Mouse (Mus musculus): ENCODE measurements at regions not wholly inside any gene's neighbourhood (a gene's known extent, or its start where the extent isn't known, plus 50 kb on each side); places are given as distances from the start of the nearest gene placed in this dataset.

DNA sequence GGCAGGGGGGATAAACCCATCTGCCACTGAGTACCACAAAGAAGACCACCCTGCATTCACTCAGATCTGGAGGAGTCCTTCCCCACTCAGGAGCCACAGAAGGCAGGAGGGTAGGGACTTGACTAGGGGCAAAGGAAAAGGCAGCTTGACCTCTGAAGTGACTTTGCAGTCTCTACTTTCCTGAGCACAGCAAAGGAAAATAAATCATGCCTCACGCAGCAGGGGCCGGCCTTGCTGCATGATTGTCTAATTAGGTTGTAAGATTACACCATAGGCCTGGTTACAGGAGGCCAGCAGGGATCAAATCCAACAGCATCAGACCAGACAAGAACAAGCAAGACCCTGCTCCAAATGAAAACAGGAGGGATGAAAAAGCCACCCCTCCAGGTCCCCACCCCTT, 180.0 kb downstream of the Gm12728 start:
- DNase-seq (ENCODE audit: low spot score in 2 of 2) = no peak

DNA sequence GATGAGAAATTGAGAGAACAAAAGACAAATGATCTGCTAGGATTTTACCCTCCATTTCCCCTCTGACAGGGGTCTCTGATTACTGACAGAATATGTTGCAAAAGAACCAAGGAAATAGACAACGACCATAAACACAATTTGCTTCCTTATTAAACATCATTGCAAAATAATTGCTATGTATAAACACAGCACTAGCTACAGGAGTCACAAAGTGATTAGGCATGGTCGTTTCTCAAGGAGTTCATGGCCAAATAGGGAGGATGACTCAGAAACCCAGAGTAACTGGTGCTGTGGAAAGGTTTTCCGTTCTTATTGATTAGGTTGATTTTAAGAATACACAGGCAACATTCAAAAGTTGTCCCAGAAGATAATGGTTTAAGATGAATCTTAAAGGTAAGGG, 180.4 kb downstream of the Gm12728 start:
- no peak for DNase-seq (ENCODE audit: low spot score in 2 of 2)

DNA sequence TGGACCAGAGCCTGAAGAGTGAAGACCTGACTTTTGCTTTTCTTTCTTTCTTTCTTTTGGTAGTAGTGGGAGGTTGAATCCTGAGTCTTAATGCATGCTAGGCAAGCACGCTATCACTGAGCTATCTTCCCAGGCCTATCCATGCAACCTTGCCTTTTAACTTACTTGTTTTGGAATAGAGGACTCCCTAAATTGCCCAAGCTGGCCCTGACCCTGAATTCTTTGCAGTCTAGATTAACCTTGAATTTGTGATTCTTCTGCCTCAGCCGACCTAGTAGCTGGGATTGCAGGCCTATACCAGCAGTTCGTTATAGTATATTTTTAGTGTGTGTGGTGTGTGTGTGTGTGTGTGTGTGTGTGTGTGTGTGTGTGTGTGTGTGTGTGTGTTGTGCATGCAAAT, 183.1 kb downstream of the Gm12728 start:
- no peak for DNase-seq (ENCODE audit: low spot score in 2 of 2)

DNA sequence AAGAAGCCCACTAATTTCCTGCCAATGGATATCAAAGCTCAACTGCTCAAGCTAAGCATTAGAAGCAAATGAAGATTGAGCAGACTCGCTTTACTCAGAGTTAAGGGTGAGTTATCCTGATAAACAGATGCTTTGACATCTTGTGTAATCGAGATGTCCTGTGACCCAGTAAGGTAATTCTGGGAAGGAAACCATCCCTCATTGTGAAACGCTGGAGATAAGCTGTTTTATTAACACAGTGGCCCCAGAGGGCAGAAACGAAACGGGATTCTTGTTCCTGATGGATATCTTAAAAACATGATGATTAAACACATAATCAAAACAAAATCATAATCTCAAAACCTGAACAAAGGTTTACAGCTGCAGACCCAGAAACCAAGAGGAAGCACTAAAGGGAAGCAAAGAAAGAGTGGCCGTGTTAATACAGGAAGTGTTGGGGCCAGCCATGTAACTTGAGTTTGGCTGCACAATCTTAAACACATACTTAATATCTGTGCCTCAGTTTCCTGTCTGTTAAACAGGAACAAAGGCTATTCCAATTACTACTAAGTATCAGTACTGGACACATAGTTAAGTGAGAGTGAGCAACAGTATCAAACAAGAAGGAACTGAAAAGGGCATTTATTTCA, 184.2 kb downstream of the Gm12728 start:
- DNase-seq (ENCODE audit: low spot score in 2 of 2) = no peak

- no peak for DNase-seq (ENCODE audit: low spot score in 2 of 2)
These were observed 185.3 kb downstream of the Gm12728 start for GRCm38 (mm10) chr4:105974948-105975347.

DNA sequence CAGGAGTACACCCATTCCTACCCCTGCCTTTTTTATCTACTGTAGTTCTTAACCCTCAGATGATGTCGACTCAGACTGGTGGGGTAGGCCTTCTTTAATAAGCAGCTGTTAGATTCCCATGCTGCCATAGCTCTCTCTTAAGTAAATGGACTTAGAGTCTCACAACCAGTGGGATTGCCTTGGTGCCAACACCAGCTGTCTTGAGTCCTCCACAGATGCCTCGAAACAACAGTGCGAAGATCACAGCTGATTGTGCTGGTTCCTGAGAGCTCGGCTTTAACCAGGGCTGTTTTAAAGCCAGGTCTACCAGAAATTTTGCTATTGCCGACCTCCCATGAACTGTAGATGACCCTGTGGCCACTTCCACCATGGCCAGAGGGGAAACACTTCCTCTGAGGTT, 189.4 kb downstream of the Gm12728 start:
- DNase-seq (ENCODE audit: low spot score in 2 of 2) = no peak

GRCm38 (mm10) chr4:105983018-105983417, 193.3 kb downstream of the Gm12728 start:
- no peak for DNase-seq (ENCODE audit: low spot score in 2 of 2)

DNA sequence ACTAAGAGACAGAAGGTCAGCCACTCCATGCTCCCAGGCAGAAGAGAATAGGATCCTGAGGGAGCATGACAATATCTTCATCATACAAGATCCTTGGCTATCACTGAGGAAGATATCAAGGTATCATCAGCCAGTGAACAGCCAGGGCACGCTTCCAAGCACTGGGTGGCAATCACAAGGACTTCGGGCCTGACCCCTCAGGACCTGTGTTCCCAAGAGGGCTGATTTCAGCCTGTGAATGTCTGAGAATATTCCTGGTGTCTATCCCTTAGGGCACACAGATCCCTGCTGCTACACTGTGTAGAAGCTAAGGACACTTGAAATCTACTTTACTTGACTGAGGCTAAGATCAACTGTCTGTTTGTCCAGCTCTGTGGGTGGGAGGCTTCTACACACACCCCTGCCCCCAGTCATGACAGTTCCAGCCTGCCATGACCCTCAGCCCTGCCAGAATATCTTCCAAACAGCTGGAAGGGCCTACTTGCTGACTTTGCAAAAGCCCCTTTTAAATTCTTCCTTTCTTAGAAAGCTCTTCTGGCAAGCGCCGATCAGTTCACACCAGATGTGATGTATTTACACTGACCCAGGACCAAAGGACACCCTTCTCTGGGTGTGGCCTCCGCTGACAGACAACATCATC, 198.4 kb downstream of the Gm12728 start:
- no peak for DNase-seq (ENCODE audit: low spot score in 2 of 2)

DNA sequence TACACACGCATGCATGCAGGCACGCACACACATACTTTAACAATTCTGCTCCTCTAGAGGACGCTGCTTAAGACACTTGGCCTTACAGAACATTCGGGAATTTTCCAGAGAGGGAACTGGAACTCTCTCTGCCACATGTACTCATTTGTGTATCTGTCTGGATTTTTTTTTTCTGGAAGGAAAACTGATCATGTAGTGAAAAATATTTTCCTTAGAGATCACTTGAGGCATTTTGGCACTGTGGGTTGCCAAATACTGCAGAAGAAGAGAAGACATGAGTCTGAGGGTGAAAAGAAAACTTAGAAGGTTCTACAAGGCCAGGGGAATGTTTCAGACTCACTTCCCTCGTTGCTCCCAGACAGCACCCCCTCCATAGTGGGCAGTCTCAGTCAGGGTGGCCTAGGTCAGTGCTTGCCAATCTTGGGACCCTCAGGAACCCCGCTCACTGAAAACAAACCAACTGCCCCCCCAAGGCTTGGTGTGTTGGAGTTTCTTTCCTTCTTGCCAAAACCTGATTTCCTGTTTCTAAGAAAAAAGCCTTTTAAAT, 203.0 kb downstream of the Gm12728 start:
- DNase-seq (ENCODE audit: low spot score in 2 of 2) = no peak

DNA sequence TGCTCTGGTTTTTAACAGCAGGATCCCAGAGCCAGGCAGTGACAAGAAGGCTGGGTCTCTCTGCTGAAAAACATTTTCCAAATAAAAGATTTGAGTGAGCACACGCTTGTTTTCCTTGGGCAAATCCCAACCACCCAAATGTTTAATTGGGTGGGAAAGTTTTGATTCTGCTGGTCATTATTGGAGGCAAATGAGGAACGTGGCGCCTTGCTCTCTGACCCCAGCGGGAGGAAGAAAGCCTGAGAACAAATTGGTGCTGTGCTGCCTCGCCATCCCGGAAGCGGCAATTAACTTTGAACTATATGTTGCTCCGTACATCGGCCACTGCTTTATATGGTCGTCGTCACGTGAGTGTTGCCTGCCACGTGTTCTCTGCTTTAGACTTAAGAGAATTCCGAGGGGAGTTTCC, 204.7 kb downstream of the Gm12728 start:
- no peak for DNase-seq (ENCODE audit: low spot score in 2 of 2)

DNA sequence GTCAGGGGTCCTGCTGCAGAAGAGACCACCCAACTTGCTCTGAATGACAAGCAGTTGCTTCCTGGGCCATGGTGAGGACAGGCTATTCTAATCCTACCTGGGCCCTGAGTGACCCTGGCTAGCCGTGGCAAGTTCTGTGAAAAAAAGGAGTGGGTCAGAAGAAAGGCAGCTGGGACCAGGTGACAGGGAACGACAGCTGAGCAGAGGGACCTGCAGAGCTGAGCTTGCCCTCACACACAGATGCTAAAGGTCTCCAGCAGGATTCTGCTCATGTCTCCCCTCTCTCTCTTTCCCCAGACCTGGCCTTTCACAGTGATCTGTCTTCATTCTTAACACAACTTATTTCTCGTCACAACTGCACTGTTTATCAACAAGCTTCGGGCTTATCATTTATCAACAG, 206.4 kb downstream of the Gm12728 start:
- no peak for DNase-seq (ENCODE audit: low spot score in 2 of 2)

DNA sequence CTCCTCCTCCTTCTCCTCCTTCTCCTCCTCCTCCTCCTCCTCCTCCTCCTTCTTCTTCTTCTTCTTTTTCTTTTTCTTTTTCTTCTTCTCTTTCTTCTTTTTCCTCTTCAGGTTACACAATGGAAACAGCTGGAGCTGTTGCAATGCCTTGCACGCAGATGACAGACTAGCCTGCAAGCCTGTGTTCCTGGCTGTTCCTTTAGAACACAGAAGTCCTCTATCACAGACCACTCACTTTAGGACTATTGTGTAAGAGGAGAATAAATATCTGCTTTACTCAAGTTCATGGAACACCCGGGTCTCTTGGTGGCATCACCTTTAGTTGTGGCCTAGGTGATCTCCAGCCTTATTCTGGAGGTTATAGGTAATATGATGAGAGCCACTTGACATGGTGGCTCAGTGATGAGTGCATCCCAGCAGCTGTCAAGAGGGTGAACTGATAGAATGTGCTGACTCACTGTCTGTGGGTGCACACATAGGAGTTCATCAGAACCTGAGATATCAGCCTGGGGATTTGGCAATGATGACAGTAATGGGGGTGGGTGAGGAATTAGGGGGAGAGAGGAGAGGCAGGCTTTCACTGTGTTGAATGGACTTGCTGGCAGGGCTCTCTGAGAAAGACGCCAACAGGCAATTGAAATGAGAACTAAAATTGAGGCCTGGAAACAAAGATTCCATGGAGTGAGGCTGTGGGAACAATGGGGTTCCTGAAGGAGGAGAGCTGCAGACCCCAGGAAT, 207.4 kb downstream of the Gm12728 start:
- no peak for DNase-seq (ENCODE audit: low spot score in 2 of 2)

DNA sequence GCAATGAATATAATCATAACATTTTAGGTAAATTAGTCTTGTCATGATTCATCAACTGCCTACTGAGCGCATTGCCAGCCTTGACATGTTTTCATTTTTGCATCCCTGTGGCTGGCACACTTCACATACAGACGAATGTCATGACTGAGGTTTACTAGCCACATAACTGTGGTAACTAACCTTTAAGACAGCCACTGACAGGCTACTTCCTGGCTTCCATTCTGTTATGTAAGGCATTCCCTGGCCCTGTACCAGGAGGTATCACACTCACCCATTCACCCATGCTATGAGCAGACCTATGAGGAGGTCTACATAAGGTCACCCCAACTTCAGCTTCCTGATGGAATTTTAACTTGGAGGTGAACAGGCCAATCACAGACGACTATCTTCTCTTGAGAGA, 212.8 kb downstream of the Gm12728 start:
- no peak for DNase-seq (ENCODE audit: low spot score in 2 of 2)

- DNase-seq (ENCODE audit: low spot score in 2 of 2) = no peak
These were observed 216.3 kb downstream of the Gm12728 start for GRCm38 (mm10) chr4:106005936-106006335.

GRCm38 (mm10) chr4:106007334-106008190, 217.9 kb downstream of the Gm12728 start:
- DNase-seq (ENCODE audit: low spot score in 2 of 2) = no peak

DNA sequence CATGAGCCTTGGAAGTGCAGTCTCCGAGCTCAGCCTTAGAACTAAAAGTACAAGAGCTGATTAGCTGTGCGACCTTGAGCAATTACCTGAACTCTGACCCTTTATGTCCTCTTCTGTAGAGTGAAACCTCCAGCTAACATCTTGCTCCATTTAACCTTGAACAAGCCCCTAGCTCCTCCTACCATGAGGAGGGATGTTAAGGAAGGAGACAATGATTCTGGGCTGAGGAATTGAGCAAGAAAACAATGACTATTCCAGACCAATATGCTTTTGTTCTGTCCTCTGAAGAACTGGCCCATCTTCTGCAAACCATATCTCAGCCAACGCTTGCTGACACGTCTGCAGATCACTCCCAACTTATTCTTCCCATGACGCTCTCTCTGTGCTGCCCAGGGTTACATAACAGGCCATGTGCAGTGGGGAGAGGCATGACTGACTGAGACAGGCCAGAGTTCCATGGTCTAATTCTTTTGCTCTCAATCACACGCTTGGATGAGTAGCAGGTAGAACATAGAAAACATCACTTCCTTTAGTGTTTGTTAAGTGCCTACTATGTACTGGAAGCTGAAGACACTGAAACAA, 227.5 kb downstream of the Gm12728 start:
- DNase-seq (ENCODE audit: low spot score in 2 of 2) = no peak

DNA sequence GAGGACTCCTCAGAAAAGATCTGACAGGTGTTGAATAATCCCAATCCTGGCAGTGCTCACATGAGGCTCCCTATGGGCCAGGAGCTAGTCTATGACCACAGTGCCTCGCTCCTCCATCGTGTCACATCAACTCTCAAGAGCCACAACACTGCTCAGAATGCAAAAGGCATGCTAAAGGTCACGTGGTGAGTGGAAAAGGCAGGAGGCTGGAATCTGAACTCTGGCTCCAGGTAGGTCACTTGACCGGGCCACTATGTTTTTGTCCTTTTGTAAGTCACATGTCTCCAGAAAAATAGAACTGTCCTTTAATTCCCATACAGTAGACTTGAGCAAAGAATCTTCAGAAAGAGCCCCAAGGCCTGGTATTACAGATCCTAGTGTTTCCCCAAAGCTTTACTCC, 229.3 kb downstream of the Gm12728 start:
- DNase-seq (ENCODE audit: low spot score in 2 of 2) = no peak

- no peak for DNase-seq (ENCODE audit: low spot score in 2 of 2)
These were observed 230.7 kb downstream of the Gm12728 start for GRCm38 (mm10) chr4:106020338-106020737.

DNA sequence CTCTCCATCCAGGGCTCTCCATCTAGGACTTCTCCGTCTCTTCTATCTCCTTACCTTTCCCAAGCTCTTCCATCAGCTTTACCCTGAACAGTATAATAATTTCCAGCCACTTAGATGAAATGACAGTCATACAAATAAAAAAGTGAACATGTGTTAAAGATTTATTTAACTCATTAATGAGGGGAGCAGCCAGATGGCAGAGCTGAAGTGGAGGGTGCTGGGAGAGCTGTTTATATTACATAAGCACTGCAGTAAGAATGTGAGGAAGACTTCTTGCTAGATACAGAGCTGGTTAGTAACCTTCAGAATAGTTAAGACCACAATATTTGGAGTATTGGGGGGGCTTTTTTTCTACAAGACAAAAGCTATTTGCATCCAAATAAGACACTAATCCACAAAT, 234.9 kb downstream of the Gm12728 start:
- no peak for DNase-seq (ENCODE audit: low spot score in 2 of 2)

- DNase-seq (ENCODE audit: low spot score in 2 of 2) = no peak
These were observed 236.4 kb downstream of the Gm12728 start for GRCm38 (mm10) chr4:106025966-106026637.

DNA sequence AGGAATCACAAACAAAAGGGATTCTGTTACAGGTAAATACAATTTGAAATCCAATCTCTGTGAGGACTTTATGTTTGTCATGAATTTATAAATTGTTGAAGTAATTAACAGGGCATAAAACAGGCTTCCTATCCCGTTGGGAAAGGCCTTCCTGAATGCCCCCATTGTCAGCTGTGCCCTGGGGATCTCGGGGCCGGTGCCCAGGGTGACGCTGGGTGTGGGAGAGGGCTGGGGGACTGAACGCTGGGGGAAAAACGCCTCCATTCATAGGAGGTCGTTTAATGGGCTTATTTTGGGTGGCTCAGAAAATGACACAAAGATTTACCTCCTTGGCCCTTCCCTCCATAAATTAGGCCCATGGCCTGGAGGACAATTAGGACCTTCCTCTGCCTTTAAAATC, 250.7 kb downstream of the Gm12728 start:
- no peak for DNase-seq (ENCODE audit: low spot score in 2 of 2)

Data from spleen, postnatal 10 days (tissue).